10 mouse cellular contexts compared by ENCODE assay signal in the genomic region with DNA sequence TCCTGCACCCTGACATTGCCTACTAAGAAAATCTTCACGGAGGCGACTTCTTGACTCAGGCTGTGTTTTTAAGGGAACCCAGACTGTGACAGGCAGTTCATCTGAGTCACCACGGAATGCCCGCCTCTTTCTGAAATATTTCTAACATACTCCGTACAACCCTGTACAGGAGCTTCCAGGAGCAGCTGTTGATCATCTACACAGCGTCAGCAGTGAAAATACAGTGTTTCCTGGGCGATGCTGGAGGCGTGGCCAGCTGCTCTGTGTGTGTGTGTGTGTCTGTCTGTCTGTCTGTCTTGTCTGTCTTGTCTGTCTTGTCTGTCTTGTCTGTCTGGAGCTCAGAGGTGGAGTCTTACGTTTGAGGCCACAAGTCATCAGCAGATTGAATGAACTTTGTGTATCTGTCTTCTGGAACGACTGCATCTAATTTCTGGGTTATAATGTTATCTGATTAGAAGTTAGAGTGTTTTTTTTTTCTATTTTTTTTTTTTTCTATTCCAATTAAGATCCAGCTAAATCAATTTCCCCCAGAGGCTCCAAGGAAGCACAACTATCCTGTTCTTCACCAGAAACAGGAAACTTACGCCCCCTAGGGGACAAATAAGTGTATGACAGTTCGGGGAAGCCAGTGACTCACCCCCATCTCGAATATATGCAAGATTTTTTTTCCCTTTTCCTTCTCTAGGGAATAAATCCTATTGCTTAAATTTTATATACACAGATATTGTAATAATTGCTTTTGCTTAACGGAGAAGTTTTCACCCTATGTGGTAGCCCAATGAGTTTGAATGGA. TPM values are rescaled to one million over a fixed set of nuclear protein-coding genes. Genes with fewer than 3 reads are reported as not detected.
DNase-seq lines count a peak whose midpoint lies in the region; ATAC-seq and TF ChIP-seq lines count a peak whose summit lies in the region.
"Had no signal": no experiment of that assay in that cellular context is flagged by ENCODE, and none has a peak within 500 bp of the region (broad histone marks: within the 10 kb centered on the region; RNA-seq: fewer than 3 reads in every experiment).

No protein-coding gene starts in this region.

- H3K4me1 ChIP-seq in kidney, embryonic 14.5 days (ENCODE audit: control insufficient read depth, insufficient read depth, low read length) = peaks cover 5% of the 10 kb centered on the region; the same call in 1 of the 2 replicates
- peaks cover 8% of the 10 kb centered on the region for H3K4me1 ChIP-seq in E14TG2a.4 (replicated peaks; ENCODE audit: low read depth, low read length)
- no peaks in the 10 kb centered on the region for H3K4me1 ChIP-seq in liver, embryonic 14.5 days (replicated peaks; ENCODE audit: control insufficient read depth in 2 of 2, insufficient read depth in 2 of 2, low read length in 1 of 2)
- peaks cover 18% of the 10 kb centered on the region for H3K4me1 ChIP-seq in hindbrain, embryonic 13.5 days (replicated peaks)
- H3K4me1 ChIP-seq: embryonic facial prominence, embryonic 13.5 days; limb, embryonic 13.5 days had no signal

- 0 out of 2 replicates have a peak, but pooled peaks have one; percentile 12 for ATAC-seq in kidney, embryonic 14.5 days (ENCODE audit: low FRiP score, low TSS enrichment)
- ATAC-seq in liver, embryonic 14.5 days (ENCODE audit: insufficient read depth) = no peak
- ATAC-seq in hindbrain, embryonic 13.5 days (ENCODE audit: low FRiP score) = no peak

- H3K27ac ChIP-seq in kidney, embryonic 14.5 days (ENCODE audit: low read depth, low read length) = no peak overlapping the region
- no peak overlapping the region for H3K27ac ChIP-seq in liver, embryonic 14.5 days
- H3K27ac ChIP-seq in hindbrain, embryonic 13.5 days = no peak overlapping the region
- H3K27ac ChIP-seq: embryonic facial prominence, embryonic 13.5 days; limb, embryonic 13.5 days had no signal

- H3K27me3 ChIP-seq in kidney, embryonic 14.5 days (ENCODE audit: control insufficient read depth, insufficient read depth, low read length) = no peaks in the 10 kb centered on the region
- peaks cover 9% of the 10 kb centered on the region; the same call in 1 of the 2 replicates for H3K27me3 ChIP-seq in E14TG2a.4 (ENCODE audit: insufficient read depth, low read length)
- H3K27me3 ChIP-seq in liver, embryonic 14.5 days (ENCODE audit: control insufficient read depth, insufficient read depth, low read length) = no peaks in the 10 kb centered on the region
- 0 out of 2 replicates have a peak, but pooled peaks cover 3% of the 10 kb centered on the region for H3K27me3 ChIP-seq in hindbrain, embryonic 13.5 days
- H3K27me3 ChIP-seq: embryonic facial prominence, embryonic 13.5 days had no signal

- TF ChIP-seq CTCF in E14TG2a.4 (conservative IDR thresholded peaks at IDR 0.05; ENCODE audit: low read length) = peak; percentile 95
- peak; percentile 52; the same call in 1 of the 2 replicates for TF ChIP-seq CTCF in liver, embryonic 14.5 days (IDR thresholded peaks at IDR 0.05; ENCODE audit: low read depth)

- H3K9ac ChIP-seq in kidney, embryonic 14.5 days (ENCODE audit: low read depth, low read length) = no peak overlapping the region
- H3K9ac ChIP-seq in liver, embryonic 14.5 days (replicated peaks) = no peak overlapping the region
- H3K9ac ChIP-seq in hindbrain, embryonic 13.5 days = no peak overlapping the region
- H3K9ac ChIP-seq: embryonic facial prominence, embryonic 13.5 days; limb, embryonic 13.5 days had no signal

- TF ChIP-seq EP300 in liver, embryonic 14.5 days (IDR thresholded peaks at IDR 0.05; ENCODE audit: low read depth) = no peak

- WGBS in kidney, embryonic 14.5 days = 36% methylated on average over 14 of the region's 14 CpGs
- 38% methylated on average over 14 of the region's 14 CpGs for WGBS in liver, embryonic 14.5 days (ENCODE audit: insufficient replicate concordance)
- 60% methylated on average over 14 of the region's 14 CpGs for WGBS in hindbrain, embryonic 13.5 days

- no peak overlapping the region for H3K4me3 ChIP-seq in kidney, embryonic 14.5 days (ENCODE audit: low read length)
- no peak overlapping the region for H3K4me3 ChIP-seq in E14TG2a.4 (replicated peaks; ENCODE audit: low read length)
- H3K4me3 ChIP-seq in liver, embryonic 14.5 days (ENCODE audit: insufficient read depth in 1 of 2, low read depth in 2 of 2, low read length in 2 of 2) = no peak overlapping the region
- H3K4me3 ChIP-seq in hindbrain, embryonic 13.5 days = no peak overlapping the region
- H3K4me3 ChIP-seq: embryonic facial prominence, embryonic 13.5 days; limb, embryonic 13.5 days had no signal

- peak overlapping the region; percentile 23; the same call in 1 of the 2 replicates for H3K4me2 ChIP-seq in kidney, embryonic 14.5 days (replicated peaks; ENCODE audit: low read depth, low read length)
- no peak overlapping the region for H3K4me2 ChIP-seq in liver, embryonic 14.5 days (ENCODE audit: low read depth)
- no peak overlapping the region for H3K4me2 ChIP-seq in hindbrain, embryonic 13.5 days
- H3K4me2 ChIP-seq: embryonic facial prominence, embryonic 13.5 days; limb, embryonic 13.5 days had no signal

- H3K9me3 ChIP-seq in kidney, embryonic 14.5 days (ENCODE audit: control insufficient read depth, low read length) = no peaks in the 10 kb centered on the region
- H3K9me3 ChIP-seq in E14TG2a.4 (ENCODE audit: low read length) = no peaks in the 10 kb centered on the region
- no peaks in the 10 kb centered on the region for H3K9me3 ChIP-seq in liver, embryonic 14.5 days (ENCODE audit: control insufficient read depth, low read length)
- no peaks in the 10 kb centered on the region for H3K9me3 ChIP-seq in hindbrain, embryonic 13.5 days
- H3K9me3 ChIP-seq: embryonic facial prominence, embryonic 13.5 days; limb, embryonic 13.5 days had no signal

- no peaks in the 10 kb centered on the region for H3K36me3 ChIP-seq in kidney, embryonic 14.5 days (ENCODE audit: control insufficient read depth, insufficient read depth, low read length)
- no peaks in the 10 kb centered on the region for H3K36me3 ChIP-seq in E14TG2a.4 (ENCODE audit: insufficient read depth, low read length)
- no peaks in the 10 kb centered on the region for H3K36me3 ChIP-seq in liver, embryonic 14.5 days (replicated peaks; ENCODE audit: control insufficient read depth, insufficient read depth, low read depth)
- no peaks in the 10 kb centered on the region for H3K36me3 ChIP-seq in hindbrain, embryonic 13.5 days
- H3K36me3 ChIP-seq: embryonic facial prominence, embryonic 13.5 days; limb, embryonic 13.5 days had no signal

- no peak for DNase-seq in kidney, adult 18-20 months
- DNase-seq in adrenal gland, postnatal 14 days = peak; percentile 70
- DNase-seq in gastrocnemius, adult 8-10 months (ENCODE audit: low spot score in 2 of 2) = peak; percentile 8 to 30
- peak in 1 of 3 experiments; percentile 19 for DNase-seq in liver, embryonic 14.5 days (ENCODE audit: low read depth in 3 of 3, low spot score in 3 of 3)
- DNase-seq in right cerebral cortex, postnatal 14 days = peak; percentile 57

RNA-seq across cellular contexts. Expression of a gene that starts 47.1 kb away (rescaled TPM):
- polyA plus RNA-seq in kidney, embryonic 14.5 days (2014; fragmentation: Nextera tagmentation; extraction: Ambion mirVana) = not detected in 2 replicates
- total RNA-seq in adrenal gland, postnatal 14 days (2021) = 0.11 and 1.2 TPM in 2 replicates
- total RNA-seq in gastrocnemius, adult 8-10 months (2022) = not detected
- polyA plus RNA-seq in liver, embryonic 14.5 days (2012; rRNA removed) = 0.05 and 0.07 TPM in 2 replicates
- polyA plus RNA-seq in liver, embryonic 14.5 days (2014; fragmentation: Nextera tagmentation; extraction: Ambion mirVana) = not detected in 2 replicates
- not detected in 2 replicates for polyA plus RNA-seq in hindbrain, embryonic 13.5 days (2015; fragmentation: Nextera tagmentation; extraction: Ambion mirVana)
- polyA plus RNA-seq: embryonic facial prominence, embryonic 13.5 days; limb, embryonic 13.5 days had no signal
